Mouse (Mus musculus): ENCODE data around the gene Smg1.

DNA sequence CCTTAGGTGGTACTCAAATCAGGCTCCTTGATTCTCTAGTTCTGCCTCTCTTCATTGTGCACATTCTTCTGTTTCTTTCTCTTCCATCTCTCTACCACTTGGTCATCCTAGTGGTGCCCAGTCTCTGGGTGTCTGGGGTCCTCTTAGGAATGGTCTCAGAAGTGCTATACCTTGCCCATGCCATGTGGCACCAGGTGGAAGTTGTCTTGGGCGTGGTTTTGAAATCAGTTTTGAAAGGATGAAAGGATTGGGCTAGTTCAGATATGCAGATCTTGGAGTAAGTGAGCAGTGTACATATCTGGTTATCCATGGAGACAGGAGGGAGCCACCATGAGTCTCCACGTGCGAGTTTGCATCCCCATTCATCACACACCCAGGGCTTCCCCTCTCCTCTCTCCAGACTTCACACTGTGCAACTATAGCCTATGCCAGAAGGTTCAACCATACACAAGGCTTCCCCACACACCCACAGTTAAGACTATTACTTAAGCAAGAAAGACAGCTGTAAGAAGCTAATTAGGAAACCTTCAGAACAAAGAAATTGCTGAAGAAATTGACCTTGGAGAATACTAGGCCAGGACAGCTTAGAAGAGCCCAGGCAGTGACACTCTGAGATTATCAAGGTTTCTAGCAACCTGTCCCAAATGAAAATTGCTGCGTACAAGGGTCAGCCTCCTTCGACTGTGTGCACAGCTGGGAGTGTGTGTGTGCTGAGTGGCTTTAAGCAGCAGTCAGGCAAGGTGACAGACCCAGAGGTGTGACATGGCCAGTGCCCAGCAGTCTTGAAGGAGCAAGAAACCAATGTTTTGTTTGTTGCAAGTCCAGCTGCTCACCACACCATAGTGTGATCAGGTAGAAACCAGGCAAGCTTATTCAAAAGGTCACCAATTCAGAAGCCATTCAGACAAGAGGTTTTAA is 139.7 kb downstream of the Smg1 start:
- TF ChIP-seq CTCF (IDR thresholded peaks at IDR 0.05; ENCODE audit: low read depth) (no peak), EP300 (IDR thresholded peaks at IDR 0.05; ENCODE audit: low read depth) (no peak)
